Mouse (Mus musculus): ENCODE results near the gene Crabp2.
A peak's percentile ranks its signal among the peaks of the same experiment; 100 is the strongest.
"Not testable (repeated sequence)": the region's sequence is repeated elsewhere in the genome, so short reads cannot be mapped to it uniquely, and the experiment has no call there.

Crabp2 gene

DNA sequence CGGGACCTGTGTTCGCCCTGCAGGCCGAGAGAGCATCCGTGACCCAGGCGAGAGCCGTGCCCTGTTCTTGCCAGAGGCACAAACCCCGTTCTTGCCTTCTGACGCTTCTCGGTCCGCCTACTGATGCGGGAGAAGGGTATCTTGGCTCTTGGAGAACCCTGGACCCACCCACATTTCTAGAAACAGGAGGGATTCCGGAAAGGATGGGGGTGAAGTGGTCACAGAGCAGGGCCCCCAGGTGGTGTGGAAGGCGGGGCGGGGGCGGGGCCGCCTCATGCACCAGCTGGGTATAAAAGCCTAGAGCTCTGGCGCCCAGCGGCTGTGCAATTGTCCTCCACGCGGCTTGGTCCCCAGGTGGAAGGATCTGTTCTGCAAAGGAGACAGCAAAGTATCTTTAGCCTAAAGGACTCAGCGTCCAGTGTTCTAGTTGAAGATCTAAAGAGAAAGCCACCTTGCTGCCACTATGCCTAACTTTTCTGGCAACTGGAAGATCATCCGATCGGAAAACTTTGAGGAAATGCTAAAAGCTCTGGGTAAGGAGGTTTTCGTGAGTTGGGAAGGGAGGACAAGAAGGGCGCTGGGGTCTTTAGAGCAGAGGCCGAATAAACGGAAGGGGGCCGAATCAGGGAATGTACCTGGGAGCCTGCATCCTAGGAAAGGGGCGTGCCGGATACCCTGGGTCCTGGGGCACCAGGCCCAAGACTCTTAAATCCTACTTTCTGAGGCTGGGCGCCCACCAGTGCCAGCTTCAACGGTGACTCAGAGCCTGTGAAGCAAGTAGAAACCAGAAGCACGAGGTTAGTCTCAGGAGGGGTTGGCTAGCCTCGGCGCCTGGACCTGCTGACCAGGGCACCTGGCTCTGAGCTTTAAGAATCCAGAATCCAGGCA, at the start of gene Crabp2:
Gene Crabp2 (plus strand): TSS at position 289 of the 888 bp plus-strand sequence.
- DNase-seq, result no peak

DNA sequence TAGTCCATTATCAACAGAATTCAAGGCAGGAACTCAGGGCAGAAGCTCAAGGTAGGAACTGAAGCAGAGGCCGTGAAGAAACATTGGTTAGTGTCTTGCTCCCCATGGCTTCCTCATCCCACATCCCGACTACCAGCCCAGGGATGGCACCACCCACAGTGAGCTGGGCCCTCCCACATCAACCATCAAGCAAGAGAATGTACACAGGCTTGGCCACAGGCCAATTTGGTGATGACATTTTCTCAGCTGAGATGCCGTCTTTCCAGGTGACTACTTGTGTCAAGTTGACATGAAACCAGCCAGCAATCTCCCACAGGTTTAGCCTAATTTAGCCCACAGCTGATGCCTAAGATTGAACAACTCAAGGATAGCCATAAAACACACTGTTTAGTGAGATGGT, 49.2 kb upstream of the Crabp2 start:
- no peak for DNase-seq

DNA sequence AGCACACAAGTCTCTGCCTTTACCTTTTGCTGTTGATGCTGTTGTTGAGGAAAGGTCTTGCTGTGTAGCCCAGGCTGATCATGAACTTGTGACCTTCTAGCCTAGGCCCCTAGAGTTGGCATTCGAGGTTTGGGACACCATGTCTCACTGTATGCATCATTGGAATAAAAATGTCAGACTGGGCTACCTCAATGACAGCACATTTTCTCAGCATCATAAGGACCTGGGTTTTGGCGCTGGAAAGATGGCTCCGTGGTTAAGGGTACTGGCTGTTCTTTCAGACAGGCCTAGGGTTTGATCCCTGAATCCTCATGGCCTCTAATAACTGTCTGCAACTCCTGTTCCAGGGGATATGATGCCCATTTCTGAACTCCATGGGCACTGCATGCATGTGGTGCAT, 48.7 kb upstream of the Crabp2 start:
- DNase-seq, result no peak

DNA sequence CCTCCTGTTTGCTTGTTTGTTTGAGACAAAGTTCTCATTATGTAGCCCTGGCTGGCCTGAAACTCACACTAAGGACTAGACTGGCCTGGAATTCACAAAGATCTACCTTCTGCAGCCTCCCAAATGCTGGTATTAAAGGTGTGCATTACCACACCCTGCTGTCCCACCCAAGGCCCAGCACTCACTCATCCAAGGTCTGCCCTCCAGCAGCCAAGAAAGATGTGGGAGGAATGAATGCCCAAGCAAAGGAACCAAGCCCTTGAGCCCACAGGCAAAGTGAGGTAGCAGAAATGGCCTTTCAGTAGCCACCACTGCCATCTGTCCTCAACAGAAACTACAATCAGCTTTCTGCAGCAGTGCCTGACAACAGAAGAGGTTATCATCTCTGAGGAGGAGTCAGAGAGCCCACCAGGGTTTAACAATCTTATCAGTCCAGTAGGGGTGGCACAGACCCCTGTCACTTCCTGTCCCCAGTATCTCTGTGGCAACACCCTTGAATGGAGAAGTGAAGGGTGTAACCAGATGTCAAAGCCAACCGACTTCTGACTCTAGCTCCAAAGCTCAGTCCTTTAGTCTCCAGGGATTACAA, 47.3 kb upstream of the Crabp2 start:
- no peak for DNase-seq

DNA sequence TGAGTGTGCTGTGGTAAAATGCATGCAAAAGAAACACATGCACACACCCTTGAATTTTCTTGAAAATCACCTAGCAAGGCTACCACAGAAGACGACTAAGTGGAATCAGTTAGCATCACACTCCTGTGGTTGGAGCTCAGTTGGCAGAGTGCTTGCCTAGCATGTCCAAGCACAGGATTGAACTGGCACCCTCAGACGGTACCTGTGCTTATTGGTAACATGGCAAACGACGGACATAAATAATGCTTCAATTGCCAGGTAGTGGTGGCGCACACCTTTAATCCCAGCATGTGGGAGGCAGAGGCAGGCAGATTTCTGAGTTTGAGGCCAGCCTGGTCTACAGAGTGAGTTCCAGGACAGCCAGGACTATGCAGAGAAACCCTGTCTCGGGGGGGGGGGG, 46.5 kb upstream of the Crabp2 start:
- DNase-seq, result not testable (repeated sequence)

DNA sequence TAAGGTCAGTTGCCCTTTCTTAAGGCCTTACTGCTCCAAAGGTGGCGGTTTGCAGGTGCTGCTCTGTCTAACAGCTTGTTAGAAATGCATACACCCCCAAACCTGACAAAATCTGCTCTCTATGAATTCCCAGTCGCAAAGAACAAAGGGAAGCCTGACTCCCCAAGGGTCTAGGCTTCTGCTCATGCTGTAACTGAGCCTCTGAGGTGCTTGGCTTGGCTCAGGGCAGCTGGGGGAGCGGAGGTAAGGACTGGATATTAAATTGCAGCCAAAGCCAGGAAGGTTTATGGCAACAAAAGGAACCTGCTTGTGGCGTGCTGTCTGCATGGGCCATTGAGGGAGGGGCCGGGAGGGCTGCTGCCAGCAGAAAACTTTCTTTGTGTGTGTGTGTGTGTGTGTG, 44.6 kb upstream of the Crabp2 start:
- no peak for DNase-seq

DNA sequence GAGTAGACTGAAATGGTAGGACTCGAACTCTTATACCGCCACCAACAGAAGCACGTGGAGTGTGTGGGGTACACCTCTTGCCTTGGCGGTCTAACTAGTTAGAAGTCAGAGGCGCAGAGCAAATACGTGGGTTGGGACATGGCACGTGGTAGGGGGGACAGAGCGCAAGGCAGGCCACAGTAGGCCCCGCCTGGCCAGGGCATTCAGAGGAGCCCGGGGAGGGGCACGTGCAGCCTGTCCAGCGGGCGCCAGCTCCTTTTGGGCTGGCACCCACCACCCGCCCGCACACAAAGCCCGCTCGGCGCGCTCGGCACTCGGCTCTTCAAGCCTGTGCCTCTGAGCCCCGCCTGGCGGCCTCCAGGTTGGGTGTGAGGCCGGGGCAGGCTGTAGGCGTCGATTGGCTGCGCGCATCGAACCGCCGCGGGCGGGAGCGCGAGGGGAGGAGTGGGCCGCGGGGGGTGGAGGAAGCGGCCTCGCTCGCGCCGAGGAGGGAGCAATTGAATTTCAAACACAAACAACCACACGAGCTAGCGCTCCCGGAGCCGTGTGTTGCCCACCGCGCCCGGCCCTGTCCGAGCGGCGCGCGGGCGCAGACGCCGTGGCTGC, 42.5 kb upstream of the Crabp2 start, which contains the start of gene Hdgf:
Gene Hdgf (plus strand): TSS at position 442 of the 606 bp plus-strand sequence.
- peak; percentile 97 for DNase-seq

DNA sequence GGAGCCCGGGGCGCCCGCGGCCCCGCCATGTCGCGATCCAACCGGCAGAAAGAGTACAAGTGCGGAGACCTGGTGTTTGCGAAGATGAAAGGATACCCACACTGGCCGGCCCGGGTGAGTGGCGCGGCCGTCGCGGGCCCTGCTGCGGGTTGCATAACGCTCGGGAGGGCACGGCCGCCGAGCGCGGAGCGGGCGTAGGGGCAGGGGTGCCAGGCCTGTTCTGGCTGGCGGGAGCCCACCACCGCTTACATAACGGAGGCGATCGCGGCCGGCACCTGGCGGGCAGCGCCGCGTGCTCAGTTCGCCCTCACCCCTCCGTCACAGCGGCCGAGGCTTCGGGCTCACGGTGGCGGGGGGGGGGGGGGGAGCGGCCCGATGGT, 41.9 kb upstream of the Crabp2 start:
- peak; percentile 51 for DNase-seq

DNA sequence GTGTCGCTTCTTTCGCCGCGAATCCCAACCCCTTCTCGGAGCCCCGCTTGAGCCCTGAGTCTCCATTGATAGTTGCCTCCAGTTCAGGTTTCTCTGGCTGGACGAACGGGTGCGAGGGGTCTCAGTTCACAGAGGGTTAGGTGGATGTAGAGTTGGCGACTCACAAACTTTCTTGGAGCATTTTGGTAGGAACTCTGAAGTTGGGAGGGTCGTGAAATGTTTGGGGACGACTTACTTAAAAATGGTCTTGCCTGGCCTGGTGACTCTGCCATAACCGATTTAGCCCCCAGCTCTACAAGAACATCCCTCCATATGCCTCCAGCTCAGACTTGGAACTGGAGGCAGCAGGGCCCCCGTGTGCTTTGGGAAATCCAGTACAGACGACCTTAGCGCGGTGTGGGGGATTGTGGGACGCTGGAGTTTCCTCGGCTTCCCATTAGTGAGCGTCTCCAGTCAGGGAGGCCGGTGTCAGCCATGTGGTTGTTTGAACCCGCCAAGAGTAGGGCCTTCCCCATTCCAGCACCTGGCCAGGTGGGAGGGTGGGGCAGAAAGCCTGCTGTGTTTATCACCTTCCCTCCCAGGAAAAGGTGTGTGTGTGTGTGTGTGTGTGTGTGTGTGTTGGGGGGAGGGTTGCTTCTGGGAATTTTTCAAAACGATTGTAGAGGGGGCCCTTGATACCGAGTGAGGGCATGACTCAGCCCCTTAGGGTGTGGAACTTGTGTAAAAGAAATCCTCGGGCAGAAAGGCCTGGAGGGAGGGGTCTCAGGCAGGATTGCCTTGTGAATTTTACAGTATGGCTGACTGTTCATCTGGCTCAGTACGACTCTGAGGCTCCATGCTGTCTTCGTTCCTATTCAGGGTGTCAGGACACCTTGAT, 41.2 kb upstream of the Crabp2 start:
- DNase-seq, result peak; percentile 73

DNA sequence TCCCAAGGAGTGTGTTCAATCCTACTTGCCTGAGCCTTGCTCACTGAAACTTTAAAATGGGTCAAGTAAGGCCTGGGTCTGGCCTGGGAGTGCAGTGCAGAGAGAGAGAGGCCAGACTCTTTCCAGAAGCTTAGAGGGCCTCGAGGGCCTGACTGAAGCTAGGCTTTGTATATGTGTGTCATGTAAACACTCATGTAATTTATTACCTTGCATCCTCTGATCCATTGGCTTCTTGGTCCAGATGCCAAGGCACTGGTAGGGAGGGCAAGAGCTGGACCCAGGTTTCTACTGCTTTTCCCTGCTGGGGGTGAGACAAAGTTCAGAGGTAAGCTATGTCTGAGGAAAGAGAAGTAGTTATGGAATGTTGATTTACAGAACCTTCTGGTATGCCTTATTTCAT, 40.6 kb upstream of the Crabp2 start:
- no peak for DNase-seq

DNA sequence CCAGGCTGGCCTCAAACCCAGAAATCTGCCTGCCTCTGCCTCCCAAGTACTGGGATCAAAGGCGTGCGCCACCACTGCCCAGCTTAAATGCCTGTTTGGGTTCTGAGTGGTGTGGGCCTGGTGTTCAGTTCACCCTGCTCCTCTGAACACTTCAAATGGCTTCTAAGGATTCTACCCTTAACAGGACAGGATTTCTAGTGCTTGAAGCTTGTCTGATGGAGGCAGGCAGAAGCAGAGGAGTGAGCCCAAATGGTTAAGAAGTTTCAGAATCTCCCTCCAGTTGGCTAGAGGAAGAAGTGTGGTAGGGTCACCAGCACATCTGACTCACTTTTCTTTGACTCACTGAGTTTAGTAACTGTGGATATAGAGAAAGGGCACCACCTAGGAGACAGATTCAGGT, 39.1 kb upstream of the Crabp2 start:
- DNase-seq, result no peak

DNA sequence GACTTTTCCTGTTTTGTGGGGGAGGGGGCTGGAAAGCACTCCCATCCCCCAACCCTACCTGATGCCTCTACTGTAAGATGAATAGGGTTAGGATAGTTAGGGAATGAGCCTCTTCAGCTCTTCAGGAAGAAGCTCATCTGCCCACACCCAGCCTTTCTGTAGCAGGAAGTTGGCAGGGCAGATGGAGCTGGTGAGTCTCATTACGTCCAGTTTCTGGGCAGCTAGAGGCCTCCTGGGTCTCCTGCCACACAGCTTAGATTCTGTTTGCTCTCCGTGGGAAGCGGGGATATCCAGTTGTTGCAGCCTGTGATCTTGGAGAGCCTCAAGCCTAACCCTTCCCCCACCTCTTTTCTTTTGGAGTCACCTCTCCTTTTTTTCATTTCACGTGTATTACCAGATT, 38.6 kb upstream of the Crabp2 start:
- peak; percentile 46 for DNase-seq

DNA sequence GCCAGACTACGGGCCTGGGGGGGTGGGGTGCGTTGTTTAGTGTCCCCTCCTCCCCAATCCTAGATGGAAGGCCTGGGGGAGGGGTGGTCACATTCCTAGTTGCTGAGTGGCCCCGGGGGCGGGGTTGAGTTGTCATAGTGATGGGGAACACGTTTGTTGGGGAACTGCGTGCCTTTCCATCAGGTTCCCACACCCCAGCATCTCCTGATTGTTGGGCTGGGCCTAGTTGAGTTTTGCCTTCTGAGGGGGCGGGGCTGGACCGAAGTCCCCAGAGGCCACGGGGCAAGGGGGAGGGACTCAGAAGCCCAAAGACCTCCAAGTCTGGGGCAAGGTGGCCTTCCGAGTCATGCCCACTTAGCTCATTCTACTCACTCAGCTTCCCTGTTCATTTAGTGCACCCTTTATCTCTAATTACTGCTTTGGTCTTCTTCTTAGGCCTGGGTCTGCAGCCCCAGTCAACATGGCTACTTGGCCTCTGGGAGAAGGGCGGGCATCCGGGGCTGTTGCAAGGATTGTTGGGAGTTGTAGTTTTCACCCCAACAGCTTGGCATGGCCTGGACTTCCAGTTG, 37.8 kb upstream of the Crabp2 start:
- DNase-seq, result peak; percentile 96

DNA sequence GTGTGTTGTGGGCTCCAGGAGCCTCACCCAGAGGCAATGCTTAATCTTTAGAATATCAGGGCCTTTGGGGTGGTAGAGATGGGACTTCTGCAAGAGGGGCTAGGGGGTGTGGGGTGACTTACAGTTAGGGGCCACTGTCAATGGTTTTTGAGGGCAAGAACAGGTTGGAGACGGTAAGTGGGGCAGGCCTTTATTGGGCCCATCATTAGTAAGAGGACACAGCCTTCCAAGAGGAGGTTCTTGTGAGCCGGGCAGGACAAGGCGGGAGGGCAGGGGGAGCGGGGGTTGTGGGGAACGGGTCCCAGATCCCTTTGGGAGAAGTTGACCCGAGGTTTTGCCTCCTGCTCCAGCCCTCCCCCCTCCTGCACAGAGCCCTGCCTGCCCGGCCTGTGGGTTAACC, 35.0 kb upstream of the Crabp2 start:
- no peak for DNase-seq

DNA sequence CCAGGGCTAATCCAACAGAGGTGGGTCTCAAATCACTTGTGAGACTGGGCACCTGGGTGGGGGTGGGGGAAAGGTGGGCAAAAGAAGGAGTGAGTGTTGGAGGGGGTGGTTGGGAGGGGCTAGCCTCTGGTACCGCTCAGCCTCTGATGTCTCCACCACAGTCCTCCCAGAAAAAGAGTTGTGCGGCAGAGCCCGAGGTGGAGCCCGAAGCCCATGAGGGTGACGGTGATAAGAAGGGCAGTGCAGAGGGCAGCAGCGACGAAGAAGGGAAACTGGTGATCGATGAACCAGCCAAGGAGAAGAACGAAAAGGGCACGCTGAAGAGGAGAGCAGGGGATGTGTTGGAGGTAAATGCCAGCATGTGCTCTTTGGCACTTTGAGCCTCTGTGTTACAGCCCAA, 34.6 kb upstream of the Crabp2 start:
- no peak for DNase-seq

DNA sequence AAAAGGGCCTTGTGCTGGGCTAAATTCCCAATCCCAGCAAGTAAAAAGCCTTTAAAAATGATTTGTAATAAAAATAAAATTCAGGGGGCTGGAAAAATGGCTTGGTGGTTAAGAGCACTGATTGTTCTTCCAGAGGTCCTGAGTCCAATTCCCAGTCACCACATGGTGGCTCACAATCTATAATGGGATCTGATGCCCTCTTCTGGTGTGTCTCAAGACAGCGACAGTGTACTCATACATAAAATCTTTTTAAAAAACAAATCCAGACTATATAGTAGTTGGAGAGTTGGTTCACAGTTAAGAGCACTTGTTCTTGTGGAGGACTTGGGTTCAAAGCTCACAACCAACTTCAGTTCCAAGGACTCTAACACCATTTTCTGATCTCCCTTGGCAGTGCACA, 31.5 kb upstream of the Crabp2 start:
- no peak for DNase-seq

DNA sequence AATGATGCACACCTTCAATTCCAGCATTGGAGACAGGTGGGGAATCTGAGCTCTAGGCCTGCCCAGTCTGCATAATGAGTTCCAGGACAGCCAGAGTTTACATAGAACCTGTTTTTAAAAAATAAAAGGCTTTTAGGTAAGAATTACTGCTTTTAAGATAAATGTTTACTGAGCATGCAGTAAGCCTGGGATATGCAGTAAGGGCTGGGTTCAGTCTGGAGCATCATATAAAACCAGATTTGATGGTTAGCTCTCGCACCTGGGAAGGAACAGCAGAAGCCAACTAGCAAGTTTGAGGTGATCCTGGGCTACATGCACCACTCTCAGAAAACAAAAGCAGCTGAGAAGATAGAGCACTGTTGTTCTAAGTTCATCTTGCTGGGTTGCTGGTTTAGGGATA, 29.9 kb upstream of the Crabp2 start:
- no peak for DNase-seq

DNA sequence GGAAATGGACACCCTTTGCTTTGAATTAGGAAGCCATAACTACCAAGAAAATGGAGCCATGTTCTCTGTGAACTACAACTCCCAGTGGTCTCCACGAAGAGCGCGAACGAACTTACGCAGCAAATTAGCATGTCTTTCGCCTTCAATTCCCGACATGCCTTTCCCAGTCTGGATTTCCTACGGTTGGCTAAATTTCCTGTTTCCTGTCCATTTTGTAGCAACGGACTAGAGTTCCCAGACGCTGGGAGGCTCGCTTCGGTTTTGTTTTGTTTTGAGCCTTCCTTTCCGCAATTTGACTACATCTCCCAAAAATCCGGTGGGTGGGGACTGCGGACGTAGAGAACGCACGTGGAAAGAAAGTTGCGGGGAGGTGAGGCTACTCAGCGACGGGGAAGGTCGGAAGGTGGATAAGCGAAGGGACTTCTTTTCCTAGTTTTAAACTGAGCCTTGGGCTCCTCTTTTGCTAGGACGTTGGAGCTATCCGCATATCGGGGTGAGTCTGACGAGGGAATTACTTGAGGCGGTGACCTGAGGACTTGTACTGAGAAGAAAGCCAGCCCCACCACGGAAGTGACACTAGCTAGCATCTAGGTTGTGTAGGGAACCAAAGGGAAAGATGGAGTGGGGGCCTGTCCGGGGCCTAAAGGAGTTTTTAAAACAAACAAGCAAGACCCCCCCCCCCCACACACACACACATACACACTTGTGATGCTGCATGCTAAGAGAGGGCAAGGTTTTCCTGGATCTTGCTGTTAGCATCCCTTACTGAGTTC, 28.9 kb upstream of the Crabp2 start, which contains the start of gene Mrpl24:
Gene Mrpl24 (plus strand): TSS at position 171 of the 773 bp plus-strand sequence.
- DNase-seq, result peak; percentile 92

DNA sequence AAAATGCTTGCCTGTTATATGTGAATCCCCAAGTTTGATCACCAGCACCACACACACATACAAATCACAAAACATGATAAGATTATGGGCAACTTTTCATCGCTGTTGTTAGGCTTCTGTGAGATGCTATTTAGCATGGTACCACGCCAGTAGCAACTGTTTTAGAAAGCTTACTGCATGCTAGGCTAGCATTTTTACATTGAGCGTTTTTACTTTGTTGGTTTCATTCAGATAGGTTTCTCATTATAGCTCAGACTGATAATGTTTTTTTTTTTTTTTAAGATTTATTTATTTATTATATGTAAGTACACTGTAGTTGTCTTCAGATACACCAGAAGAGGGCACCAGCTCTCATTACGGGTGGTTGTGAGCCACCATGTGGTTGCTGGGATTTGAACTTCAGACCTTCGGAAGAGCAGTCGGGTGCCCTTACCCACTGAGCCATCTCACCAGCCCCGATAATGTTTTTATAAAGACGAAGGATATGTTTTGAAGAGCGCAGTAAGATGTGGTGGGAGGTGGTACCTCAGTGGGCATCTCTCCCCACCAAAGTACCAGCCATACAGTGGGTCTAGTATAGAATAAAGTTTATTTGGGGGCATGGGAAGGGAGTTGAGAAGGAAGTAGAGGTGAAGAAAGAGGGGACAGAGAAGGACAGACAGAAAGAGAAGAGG, 28.1 kb upstream of the Crabp2 start:
- DNase-seq, result no peak

DNA sequence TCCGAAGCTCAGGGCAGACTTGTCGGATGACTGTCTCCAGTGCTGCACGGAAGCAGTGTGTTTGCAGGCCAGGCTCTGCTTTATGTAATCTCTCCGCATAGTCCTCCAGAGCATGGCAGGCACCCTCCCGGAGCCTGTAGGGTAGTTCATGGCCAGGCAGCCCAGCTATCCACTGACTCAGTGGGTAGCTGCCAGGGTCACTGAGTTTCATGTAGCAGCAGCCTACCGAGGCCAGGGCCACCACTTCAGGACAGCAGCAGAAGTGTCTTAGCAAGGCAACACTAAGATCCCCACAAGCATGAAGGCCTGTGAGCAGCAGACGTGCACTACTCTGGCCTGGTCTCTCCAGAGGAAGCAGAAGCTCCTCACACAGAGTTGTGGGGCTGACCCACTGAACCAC, 23.5 kb upstream of the Crabp2 start:
- no peak for DNase-seq

DNA sequence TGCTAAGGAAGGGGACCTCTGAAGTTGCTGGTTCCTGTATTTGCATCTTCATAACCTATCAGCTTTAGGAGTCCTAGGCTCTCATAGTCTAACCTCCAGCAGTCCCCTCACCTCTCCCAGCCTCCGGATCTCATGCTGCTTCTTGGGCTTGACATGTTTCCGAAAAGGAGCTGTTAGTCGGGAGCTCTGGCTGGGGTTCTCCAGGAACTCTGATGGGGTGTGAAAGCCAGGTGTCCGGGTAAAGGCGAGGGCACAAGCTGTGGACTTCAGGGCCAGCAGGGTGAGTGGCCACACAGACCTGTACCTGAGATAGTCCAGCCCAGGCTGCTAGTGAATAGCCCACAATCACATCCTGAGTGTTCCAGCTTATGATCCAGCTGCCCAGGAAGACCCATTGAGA, 21.0 kb upstream of the Crabp2 start:
- DNase-seq, result no peak
